ENCODE assay signal across 8 mouse cellular contexts in the genomic region with DNA sequence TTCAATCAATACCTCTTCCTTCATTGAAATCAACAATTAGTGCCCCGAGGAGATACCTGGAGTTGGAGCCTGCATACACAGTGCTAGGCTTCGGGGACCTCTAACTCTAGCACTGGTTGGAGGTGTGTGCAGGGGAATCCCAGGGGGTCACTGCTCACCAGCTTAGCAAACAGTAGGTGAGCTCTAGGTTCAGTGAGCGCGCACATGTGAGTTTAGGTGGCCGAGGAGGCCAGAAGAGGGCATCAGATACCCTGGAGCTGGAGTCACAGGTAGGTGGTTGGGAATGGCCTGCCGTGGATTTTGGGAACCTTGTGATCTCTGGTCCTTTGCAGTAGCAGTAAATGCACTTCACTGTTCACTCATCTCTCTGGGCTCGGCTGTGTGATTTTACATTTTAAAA. TPM values are rescaled to one million over a fixed set of nuclear protein-coding genes. Genes with fewer than 3 reads are reported as not detected.
DNase-seq lines count a peak whose midpoint lies in the region; TF ChIP-seq lines count a peak whose summit lies in the region.

No protein-coding gene starts in this region.

- H3K4me1 ChIP-seq in small intestine, adult 2 months (ENCODE audit: control insufficient read depth, insufficient read depth, insufficient read length, low read length): peaks cover 3% of the 10 kb centered on the region; the same call in 1 of the 2 replicates

- peak overlapping the region; percentile 36; the same call in 1 of the 2 replicates for H3K4me3 ChIP-seq in small intestine, adult 2 months (ENCODE audit: low read depth, low read length)

- no peak overlapping the region for H3K27ac ChIP-seq in small intestine, adult 2 months (ENCODE audit: insufficient read depth, low read depth, low read length)

- no peaks in the 10 kb centered on the region for H3K27me3 ChIP-seq in small intestine, adult 2 months (ENCODE audit: control insufficient read depth, insufficient read depth, low read length)

- WGBS in small intestine, adult 2 months: 51% methylated on average over 7 of the region's 7 CpGs

- TF ChIP-seq CTCF in small intestine, adult 2 months (IDR thresholded peaks at IDR 0.05; ENCODE audit: extremely low read depth, insufficient read length, insufficient replicate concordance, low read depth, low read length): no peak

- DNase-seq in cerebellum, adult 11-12 months: peak; percentile 28
- DNase-seq in cerebellum, postnatal 4 days (ENCODE audit: low spot score in 2 of 2): no peak
- peak; percentile 11 to 14 for DNase-seq in spleen, postnatal 36 days (ENCODE audit: low spot score in 2 of 2)
- DNase-seq in spleen, adult 18-20 months: no peak
- DNase-seq in kidney, postnatal 14 days: peak; percentile 30
- DNase-seq in adrenal gland, adult 8-10 months: no peak
- no peak for DNase-seq in adrenal gland, postnatal 4 days (ENCODE audit: low spot score in 2 of 2)

- H3K36me3 ChIP-seq in small intestine, adult 2 months (ENCODE audit: control insufficient read depth, insufficient read depth, low read length): peaks cover 12% of the 10 kb centered on the region

- no peak for TF ChIP-seq POLR2A in small intestine, adult 2 months (IDR thresholded peaks at IDR 0.05; ENCODE audit: low read depth, low read length)

RNA-seq across cellular contexts. Expression of a gene that starts 37.3 kb away (rescaled TPM):
- 21.9 and 37.8 TPM in 2 replicates for polyA plus RNA-seq in small intestine, adult 2 months (2012; rRNA removed)
- total RNA-seq in adrenal gland, adult 8-10 months (2022): 100 to 1,000 TPM; 105 to 141 (median 129) TPM
- total RNA-seq in adrenal gland, postnatal 4 days (2021): 10 to 100 TPM; 72.0 to 78.0 TPM

Comparison
In these comparisons a context has a peak if more than half of its experiments do, and no peak if none do; other contexts are left out.
1. DNase-seq: peak in cerebellum, adult 11-12 months (single experiment), spleen, postnatal 36 days (2 of 2) and kidney, postnatal 14 days (single experiment); none in cerebellum, postnatal 4 days (0 of 2), spleen, adult 18-20 months (0 of 2), adrenal gland, adult 8-10 months (single experiment) and adrenal gland, postnatal 4 days (0 of 2).